Mouse (Mus musculus): Measurements from ENCODE around the gene Wdr74. TPM values are rescaled to one million over a fixed set of nuclear protein-coding genes. Genes with fewer than 3 reads are reported as not detected.
"Not testable (repeated sequence)": the region's sequence is repeated elsewhere in the genome, so short reads cannot be mapped to it uniquely, and the experiment has no call there.

Wdr74 gene
- total RNA-seq, 4 experiments from 2014 or later, result 16.1 to 19.6 (median 17.5) TPM

DNA sequence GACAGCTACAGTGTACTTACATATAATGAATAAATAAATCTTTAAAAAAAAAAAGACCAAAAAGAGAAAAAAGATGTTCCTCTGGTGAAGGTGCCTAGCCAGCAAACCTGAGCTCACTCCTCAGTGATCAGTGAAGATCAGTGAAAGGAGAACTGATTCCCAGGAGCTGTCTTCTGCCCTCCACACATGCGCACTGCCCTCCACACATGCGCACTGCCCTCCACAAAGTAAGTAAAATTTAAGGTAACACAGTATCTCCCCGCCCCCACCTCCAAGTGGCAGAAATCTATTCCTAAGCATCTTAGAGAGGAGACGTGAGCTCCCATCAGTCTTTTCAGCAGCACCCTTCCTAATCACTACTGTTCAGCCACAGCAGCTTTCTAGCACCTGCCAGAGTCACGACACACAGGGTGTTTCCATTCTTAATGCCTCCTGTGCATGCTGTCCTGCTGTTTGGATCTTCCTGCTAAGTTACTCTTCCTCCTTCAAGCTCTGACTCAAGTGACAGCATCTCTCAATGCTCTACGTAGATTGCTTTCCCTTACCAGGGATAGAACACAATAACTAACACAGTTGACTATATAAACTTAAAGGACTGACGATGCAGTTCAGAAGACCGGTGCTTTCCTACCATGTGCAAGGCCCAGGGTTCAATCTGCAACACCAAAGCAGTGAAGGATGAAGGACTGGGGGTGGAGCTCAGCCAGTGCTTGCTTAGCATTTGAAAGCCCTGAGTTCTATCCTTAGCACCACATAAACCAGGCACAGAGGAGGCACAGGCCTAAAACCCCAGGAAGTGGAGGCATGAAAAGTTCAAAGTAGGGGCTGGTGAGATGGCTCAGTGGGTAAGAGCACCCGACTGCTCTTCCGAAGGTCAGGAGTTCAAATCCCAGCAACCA lies 19.5 kb upstream of the Wdr74 start:
- DNase-seq (ENCODE audit: low spot score), result no peak

DNA sequence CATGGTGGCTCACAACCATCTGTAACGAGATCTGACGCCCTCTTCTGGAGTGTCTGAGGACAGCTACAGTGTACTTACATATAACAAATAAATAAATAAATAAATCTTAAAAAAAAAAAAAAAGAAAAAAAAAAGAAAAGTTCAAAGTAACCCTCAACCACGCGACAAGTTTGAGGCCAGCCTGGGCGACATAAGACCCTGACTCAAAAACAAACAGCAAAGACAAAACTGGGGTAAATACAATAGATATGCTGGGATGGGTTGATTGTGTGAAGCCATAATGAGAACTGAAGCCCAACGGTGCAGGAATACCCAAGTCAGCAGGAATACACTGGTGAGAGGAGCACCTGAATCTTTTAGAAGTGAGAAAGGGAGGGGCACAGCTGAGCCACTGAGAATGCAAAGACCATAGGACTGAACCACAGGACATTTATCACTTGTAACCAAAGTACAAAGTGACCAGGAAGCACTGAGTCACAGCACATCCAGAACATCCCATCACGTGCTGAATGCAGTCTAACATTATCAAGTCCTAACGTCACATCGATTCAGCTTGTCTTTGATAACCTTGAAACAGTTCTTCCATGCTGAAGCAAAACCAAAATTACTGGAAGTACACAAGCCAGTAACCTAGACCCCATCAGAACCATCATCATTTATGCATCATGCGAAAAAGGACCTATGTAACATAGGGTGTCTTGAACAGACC lies 18.7 kb upstream of the Wdr74 start:
- no peak for DNase-seq (ENCODE audit: low spot score)

- DNase-seq (ENCODE audit: low spot score), result no peak
Measured at GRCm38 (mm10) chr19:8718357-8718756, 17.3 kb upstream of the Wdr74 start.

GRCm38 (mm10) chr19:8719037-8719436 lies 16.6 kb upstream of the Wdr74 start:
- not testable (repeated sequence) for DNase-seq (ENCODE audit: low spot score)

DNA sequence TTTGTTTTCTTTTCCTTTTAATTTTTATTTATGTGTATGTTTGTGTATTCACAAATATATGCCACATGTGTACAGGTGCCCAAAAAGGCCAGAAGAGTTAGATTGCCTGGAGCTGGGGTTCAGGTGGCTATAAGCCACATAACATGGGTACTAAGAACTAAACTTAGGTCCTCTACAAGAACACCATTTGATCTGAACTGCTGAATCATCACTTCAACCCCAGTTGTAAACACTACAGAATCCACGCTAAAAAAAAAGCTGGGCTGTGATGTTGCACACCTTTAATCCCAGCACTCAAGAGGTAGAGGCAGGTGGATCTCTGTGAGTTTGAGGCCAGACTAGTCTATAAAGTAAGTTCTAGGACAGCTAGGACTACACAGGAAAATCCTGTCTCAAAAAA lies 14.2 kb upstream of the Wdr74 start:
- DNase-seq (ENCODE audit: low spot score), result no peak

GRCm38 (mm10) chr19:8722021-8722420 lies 13.6 kb upstream of the Wdr74 start:
- DNase-seq (ENCODE audit: low spot score), result no peak

DNA sequence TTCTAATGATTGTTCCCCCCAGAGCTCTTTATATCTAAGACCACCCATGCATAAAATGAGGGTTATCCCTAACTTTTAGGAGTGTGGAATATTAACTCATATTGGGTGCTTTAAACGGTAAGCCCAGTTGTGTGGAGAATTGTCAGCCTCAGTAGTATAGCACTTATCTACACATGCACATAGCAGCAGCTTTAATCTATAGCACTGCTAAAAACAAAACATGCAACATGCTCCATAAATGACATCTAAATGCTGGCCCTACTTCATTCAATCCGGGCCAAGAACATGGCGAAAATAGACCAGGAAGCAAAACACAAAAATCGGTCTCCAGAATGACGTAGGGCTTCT lies 13.1 kb upstream of the Wdr74 start:
- no peak for DNase-seq (ENCODE audit: low spot score)

GRCm38 (mm10) chr19:8722907-8723573 lies 12.6 kb upstream of the Wdr74 start, which contains the start of gene Slc3a2:
TSS of gene Slc3a2 (minus strand) at chr19:8723369.
- DNase-seq (ENCODE audit: low spot score), result peak; percentile 99

GRCm38 (mm10) chr19:8723574-8724346 lies 11.9 kb upstream of the Wdr74 start:
- no peak for DNase-seq (ENCODE audit: low spot score)

DNA sequence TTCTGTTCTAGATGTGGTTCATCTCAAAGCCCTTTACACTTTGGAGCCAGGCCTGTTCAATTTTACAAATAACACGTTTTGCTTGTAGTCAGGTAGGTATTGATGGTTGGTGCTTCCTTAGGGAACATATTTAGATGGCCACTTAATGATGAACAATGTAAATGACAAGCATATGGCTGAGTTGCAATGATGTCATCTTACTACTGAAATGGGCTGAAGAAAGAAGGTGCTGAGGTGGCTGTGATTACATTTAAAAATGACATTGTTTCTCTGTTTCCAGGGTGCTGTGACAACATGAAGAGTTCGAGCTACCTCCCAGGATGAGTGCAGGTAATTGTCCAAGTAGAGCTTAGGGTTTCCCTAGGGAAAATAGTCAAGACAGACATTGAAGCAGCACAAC lies 11.2 kb upstream of the Wdr74 start:
- no peak for DNase-seq (ENCODE audit: low spot score)

- DNase-seq (ENCODE audit: low spot score), result no peak
Measured at GRCm38 (mm10) chr19:8725081-8725613, 10.5 kb upstream of the Wdr74 start.

GRCm38 (mm10) chr19:8726609-8727390 lies 8.8 kb upstream of the Wdr74 start:
- no peak for DNase-seq (ENCODE audit: low spot score)

DNA sequence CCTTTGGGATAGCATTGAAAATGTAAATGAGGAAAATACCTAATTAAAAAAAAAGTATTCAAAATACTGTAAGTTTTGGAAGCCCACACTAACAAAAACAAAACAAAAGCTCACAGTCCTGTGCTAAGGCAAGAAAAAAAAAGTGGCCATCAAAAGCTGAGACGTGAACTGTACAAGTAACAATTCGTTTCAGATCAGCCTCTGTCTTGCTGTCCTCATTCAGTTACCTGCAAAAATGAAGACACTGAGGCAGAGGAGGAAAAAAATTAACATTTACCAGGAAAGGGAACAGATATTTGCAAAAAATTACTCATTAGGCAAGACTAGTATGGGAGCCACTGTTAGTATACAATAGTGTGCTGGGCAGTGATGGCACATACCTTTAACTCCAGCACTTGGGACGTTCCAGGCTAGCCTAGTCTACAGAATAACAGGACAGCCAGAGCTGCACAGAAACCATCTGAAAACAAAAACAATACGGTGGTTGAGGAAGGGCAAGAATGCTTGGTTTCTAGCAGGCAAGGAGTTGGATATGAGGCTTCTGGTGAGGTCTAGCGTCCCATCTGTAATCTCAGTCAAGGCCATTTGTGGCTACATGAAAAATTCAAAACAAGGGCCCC lies 8.0 kb upstream of the Wdr74 start:
- no peak for DNase-seq (ENCODE audit: low spot score)

DNA sequence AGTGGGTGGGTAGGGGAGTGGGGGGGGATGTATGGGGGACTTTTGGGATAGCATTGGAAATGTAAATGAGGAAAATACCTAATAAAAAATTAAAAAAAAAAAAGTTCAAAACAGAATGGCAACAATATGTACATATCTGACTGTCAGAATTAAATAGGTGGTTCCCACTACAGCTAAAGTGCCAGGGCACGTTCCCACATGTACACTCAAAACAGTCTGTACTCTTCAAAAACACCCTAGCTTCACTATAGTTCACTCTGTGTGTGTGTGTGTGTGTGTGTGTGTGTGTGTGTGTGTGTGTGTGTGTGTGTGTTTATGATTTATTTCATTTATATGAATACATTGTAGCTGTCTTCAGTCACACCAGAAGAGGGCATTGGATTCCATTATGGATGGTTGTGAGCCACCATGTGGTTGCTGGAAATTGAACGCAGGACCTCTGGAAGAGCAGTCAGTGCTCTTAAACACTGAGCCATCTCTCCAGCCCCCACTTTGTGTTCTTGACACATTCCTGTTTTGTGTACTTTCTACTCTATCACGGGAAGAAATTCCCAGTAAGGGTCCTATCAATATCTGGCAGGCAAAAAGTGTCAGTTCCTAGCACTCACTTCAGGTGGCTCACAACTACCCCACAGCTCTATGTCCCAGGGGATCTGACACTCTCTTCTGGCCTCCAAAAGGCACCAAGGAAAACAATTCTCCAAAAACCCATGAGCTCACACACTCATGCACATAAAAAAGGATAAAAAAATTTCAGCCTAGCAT lies 7.1 kb upstream of the Wdr74 start:
- not testable (repeated sequence) for DNase-seq (ENCODE audit: low spot score)

DNA sequence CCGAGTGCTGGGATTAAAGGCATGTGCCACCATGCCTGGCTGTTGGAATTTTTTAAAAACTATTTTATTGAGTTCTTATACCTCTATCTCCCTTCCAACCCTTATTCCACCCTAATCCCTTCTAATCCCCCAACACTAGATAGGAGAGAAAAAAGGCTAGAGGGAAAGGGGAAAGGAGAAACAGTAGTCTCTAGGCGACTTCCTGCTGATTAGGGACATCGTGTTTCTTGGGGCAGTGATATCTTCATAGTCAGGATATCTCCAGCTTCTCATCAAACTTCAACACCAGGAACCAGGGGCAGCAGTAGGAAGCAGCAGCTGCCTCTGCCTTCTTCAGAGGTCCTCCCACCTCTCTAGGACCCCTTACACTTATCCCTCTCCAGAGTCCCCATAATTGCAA lies 1.3 kb upstream of the Wdr74 start:
- no peak for DNase-seq (ENCODE audit: low spot score)

DNA sequence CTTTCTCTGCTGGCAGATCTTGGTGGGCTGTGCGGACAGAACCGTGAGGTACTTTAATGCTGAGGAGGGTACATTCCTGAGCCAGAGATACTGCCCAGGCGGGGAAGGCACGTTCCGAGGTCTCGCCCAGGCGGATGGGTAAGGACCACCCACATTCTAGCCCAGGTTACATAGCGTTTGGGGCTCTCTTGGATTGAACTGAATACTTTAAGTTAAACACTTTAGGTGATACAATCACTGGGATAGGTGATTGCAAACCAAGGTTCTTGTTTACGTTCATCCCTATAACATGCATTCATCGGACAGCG lies 487 bp downstream of the Wdr74 start:
- no peak for DNase-seq (ENCODE audit: low spot score)

- DNase-seq (ENCODE audit: low spot score), result no peak
Measured at GRCm38 (mm10) chr19:8738911-8739310, 3.3 kb downstream of the Wdr74 start.

GRCm38 (mm10) chr19:8739646-8740045 lies 4.0 kb downstream of the Wdr74 start:
- DNase-seq (ENCODE audit: low spot score), result no peak

- DNase-seq (ENCODE audit: low spot score), result no peak
Measured at GRCm38 (mm10) chr19:8740603-8741002, 5.0 kb downstream of the Wdr74 start, which contains the start of gene 1700092M07Rik. TSS of gene 1700092M07Rik (plus strand) at chr19:8740718.

All from heart, adult 8-10 months (tissue).